Mouse (Mus musculus): ENCODE results near the gene Gm45717. TPM values are rescaled to one million over a fixed set of nuclear protein-coding genes. Genes with fewer than 3 reads are reported as not detected.

The Gm45717 gene
- polyA plus RNA-seq, 1 experiment from 2014 or later, result 0.38 TPM

DNA sequence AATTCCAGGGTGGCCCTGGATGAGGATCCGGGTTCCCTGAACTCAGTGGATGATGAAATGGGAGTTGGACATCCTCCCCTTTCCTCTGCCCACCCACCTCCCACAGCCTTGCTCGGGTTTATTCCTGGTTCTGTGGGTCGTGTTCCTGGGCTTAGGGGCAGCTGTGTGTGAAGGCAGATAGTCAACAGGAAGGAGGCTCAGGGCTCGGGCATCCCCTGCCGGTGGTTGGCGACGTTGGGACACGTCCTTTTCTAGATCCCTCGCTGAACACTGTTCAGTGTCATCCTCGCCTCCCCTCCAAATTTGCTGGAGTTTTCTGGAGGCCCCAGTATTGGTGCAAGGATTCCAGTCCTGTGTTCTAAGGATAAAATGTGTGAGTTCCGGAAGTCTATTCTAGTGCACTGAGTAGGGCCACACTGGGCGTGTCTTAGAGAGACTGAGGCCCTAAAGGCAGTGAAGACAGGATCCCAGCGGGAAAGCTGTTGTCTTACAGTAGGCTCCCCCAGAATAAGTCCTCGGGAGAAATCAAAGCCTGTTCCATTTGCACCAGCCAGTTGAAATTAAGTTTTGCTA, 35.5 kb upstream of the Gm45717 start:
- no peaks in the 10 kb centered on the region for H3K36me3 ChIP-seq (ENCODE audit: control insufficient read depth, insufficient read depth)
- H3K27me3 ChIP-seq (replicated peaks; ENCODE audit: control insufficient read depth, insufficient read depth, low read length), result no peaks in the 10 kb centered on the region
- no peak overlapping the region for H3K9ac ChIP-seq (ENCODE audit: low read depth, low read length)
- no peak overlapping the region for H3K27ac ChIP-seq (ENCODE audit: low read depth, low read length)
- no peak overlapping the region for H3K4me2 ChIP-seq (replicated peaks; ENCODE audit: low read depth)
- no peak overlapping the region for H3K4me3 ChIP-seq (ENCODE audit: low read depth, low read length)
- TF ChIP-seq CTCF (IDR thresholded peaks at IDR 0.05; ENCODE audit: low read depth), result no peak
- 89% methylated on average over 14 of the region's 14 CpGs for WGBS
- H3K4me1 ChIP-seq (replicated peaks; ENCODE audit: control insufficient read depth, insufficient read depth, low read length), result no peaks in the 10 kb centered on the region
- no peak for ATAC-seq
- no peaks in the 10 kb centered on the region for H3K9me3 ChIP-seq (ENCODE audit: control insufficient read depth)

DNA sequence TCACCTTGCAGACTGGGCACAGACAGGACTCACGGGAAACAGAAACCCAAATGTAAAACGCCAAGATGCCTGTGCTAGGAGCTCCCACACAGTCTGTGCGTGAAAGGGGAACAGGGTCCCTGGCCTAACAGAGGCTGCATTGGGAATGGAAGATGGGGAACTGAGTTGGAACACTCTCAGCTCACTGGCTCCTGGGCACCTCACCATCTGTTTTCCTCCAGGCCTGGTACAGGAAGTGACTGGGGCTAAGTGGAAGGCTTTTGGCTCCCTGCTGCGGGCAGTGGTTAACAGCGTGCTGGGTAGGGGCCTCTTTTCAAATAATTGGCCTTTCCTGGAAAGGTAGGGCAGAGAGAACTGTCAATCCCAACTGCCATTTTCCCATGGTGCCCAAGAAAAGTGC, 34.9 kb upstream of the Gm45717 start:
- no peak overlapping the region for H3K4me2 ChIP-seq (replicated peaks; ENCODE audit: low read depth)
- no peak for TF ChIP-seq CTCF (IDR thresholded peaks at IDR 0.05; ENCODE audit: low read depth)
- H3K4me3 ChIP-seq (ENCODE audit: low read depth, low read length), result no peak overlapping the region
- H3K4me1 ChIP-seq (replicated peaks; ENCODE audit: control insufficient read depth, insufficient read depth, low read length), result no peaks in the 10 kb centered on the region
- H3K36me3 ChIP-seq (ENCODE audit: control insufficient read depth, insufficient read depth), result no peaks in the 10 kb centered on the region
- WGBS, result 71% methylated on average over 5 of the region's 5 CpGs
- H3K27ac ChIP-seq (ENCODE audit: low read depth, low read length), result no peak overlapping the region
- H3K27me3 ChIP-seq (replicated peaks; ENCODE audit: control insufficient read depth, insufficient read depth, low read length), result no peaks in the 10 kb centered on the region
- ATAC-seq, result no peak
- no peak overlapping the region for H3K9ac ChIP-seq (ENCODE audit: low read depth, low read length)
- no peaks in the 10 kb centered on the region for H3K9me3 ChIP-seq (ENCODE audit: control insufficient read depth)

DNA sequence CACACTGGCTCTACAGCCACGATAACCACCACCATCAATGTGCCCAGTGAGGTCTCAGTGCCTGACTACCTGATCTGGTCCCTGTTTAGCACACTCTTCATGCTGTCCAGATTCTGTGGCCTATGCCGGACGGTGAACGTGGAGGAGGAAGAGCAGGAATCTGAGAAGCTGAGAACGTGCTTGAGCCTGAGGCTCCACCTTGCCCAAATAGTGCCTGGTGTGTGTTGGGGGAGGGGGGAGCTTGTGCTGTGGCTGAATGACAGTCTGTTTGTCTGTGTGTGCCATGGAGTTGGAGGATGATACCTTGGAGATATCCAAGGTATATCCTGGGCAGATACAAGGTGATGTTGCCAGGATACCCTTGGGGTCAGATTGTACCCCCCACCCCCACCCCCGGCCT, 34.4 kb upstream of the Gm45717 start:
- no peak overlapping the region for H3K4me3 ChIP-seq (ENCODE audit: low read depth, low read length)
- H3K36me3 ChIP-seq (ENCODE audit: control insufficient read depth, insufficient read depth), result no peaks in the 10 kb centered on the region
- H3K4me2 ChIP-seq (replicated peaks; ENCODE audit: low read depth), result no peak overlapping the region
- H3K9me3 ChIP-seq (ENCODE audit: control insufficient read depth), result no peaks in the 10 kb centered on the region
- H3K27ac ChIP-seq (ENCODE audit: low read depth, low read length), result no peak overlapping the region
- H3K4me1 ChIP-seq (replicated peaks; ENCODE audit: control insufficient read depth, insufficient read depth, low read length), result no peaks in the 10 kb centered on the region
- no peak for ATAC-seq
- no peak overlapping the region for H3K9ac ChIP-seq (ENCODE audit: low read depth, low read length)
- 42% methylated on average over 6 of the region's 6 CpGs for WGBS
- no peaks in the 10 kb centered on the region for H3K27me3 ChIP-seq (replicated peaks; ENCODE audit: control insufficient read depth, insufficient read depth, low read length)
- no peak for TF ChIP-seq CTCF (IDR thresholded peaks at IDR 0.05; ENCODE audit: low read depth)

DNA sequence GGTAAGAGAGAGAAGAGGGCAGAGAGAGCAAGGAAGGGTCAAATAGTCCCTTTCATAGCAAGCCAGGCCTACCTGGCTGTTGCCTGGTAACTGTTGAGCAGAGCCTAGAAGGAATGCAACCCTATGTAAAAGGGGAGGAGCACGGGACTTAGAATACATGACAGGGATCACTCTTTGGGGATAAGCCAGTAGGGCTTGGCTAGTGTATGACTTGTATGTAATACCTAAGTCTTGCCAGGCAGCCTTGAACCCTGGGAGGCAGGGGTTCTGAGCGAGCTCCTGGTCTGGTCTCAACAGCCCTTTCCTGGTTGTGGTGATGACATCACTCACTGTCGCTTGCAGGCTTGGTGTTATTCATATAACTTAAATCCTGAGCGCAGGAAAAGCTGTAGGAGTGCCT, 33.3 kb upstream of the Gm45717 start:
- TF ChIP-seq CTCF (IDR thresholded peaks at IDR 0.05; ENCODE audit: low read depth), result no peak
- no peak for ATAC-seq
- WGBS, result 75% methylated on average over 4 of the region's 4 CpGs

DNA sequence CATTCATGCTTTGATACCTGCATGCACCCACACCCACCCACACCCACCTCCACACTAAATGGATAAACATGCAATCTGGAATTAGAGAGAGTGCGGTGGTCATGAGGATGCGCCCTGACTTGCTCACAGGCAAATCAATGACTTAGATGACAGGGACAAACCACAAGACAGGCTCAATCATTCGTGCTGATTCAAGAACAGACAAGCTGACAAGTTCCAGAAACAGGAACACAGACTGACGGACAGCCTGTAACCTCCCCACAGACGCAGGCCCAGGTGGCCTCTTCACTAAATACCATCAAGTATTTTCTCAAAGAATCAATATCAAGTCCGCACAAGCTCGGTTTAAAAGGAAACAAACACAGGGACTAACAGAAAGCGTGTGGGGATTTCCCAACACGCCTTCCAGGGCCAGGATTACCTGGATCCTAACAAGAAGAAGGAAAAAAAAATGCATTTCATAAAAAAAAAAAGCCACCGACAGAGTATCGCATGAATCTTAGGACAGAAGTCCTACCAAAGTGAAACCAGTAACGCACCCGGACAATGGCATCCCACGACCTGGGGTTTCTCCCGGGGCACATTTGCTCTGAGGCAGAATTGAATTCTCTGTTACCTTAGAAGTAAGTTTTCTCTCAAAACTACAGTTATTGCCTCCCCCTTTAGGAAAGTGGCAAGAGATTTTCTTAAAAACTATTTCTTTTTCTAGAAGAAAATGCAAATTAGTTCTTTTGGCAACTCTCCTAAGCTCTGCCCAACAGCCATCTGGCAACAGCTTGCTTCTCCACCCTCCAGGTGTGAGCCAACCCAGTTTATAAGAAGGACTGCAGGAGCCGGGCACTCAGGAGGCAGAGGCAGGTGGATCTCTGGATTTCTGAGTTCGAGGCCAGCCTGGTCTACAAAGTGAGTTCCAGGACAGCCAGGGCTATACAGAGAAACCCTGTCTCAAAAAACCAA, 31.7 kb upstream of the Gm45717 start:
- Histone ChIP-seq H3K4me3 (ENCODE audit: low read depth, low read length) (no peak overlapping the region), H3K4me2 (replicated peaks; ENCODE audit: low read depth) (no peak overlapping the region), H3K27me3 (replicated peaks; ENCODE audit: control insufficient read depth, insufficient read depth, low read length) (no peaks in the 10 kb centered on the region), H3K4me1 (replicated peaks; ENCODE audit: control insufficient read depth, insufficient read depth, low read length) (no peaks in the 10 kb centered on the region), H3K27ac (ENCODE audit: low read depth, low read length) (no peak overlapping the region), H3K9me3 (ENCODE audit: control insufficient read depth) (no peaks in the 10 kb centered on the region), H3K36me3 (ENCODE audit: control insufficient read depth, insufficient read depth) (no peaks in the 10 kb centered on the region), H3K9ac (ENCODE audit: low read depth, low read length) (no peak overlapping the region)
- 72% methylated on average over 17 of the region's 17 CpGs for WGBS
- TF ChIP-seq CTCF (IDR thresholded peaks at IDR 0.05; ENCODE audit: low read depth), result no peak
- ATAC-seq, result no peak

More for the DNA sequence above, 33.3 kb upstream of the Gm45717 start:
- Histone ChIP-seq H3K9me3 (ENCODE audit: control insufficient read depth) (no peaks in the 10 kb centered on the region), H3K4me2 (replicated peaks; ENCODE audit: low read depth) (no peak overlapping the region), H3K36me3 (ENCODE audit: control insufficient read depth, insufficient read depth) (no peaks in the 10 kb centered on the region), H3K27ac (ENCODE audit: low read depth, low read length) (no peak overlapping the region), H3K9ac (ENCODE audit: low read depth, low read length) (no peak overlapping the region), H3K4me1 (replicated peaks; ENCODE audit: control insufficient read depth, insufficient read depth, low read length) (no peaks in the 10 kb centered on the region), H3K4me3 (ENCODE audit: low read depth, low read length) (no peak overlapping the region), H3K27me3 (replicated peaks; ENCODE audit: control insufficient read depth, insufficient read depth, low read length) (no peaks in the 10 kb centered on the region)

DNA sequence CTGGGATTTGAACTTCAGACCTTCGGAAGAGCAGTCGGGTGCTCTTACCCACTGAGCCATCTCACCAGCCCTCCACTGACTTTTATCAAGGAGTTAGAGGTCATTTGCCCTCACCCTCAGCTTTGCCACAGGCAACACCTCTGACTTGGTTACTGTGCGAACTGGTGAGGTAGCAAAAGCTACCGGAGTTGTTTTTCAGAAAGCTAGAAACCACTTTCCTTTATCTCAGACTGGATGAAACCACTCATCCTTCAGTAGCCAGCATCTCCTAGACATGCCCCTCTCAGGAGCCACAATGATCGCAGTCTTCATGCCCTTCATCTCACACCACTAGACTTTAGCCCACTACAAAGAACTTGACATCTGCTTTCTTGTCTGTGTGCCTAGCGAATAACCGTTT, 27.2 kb upstream of the Gm45717 start:
- H3K9me3 ChIP-seq (ENCODE audit: control insufficient read depth), result no peaks in the 10 kb centered on the region
- WGBS, result 96% methylated on average over 7 of the region's 7 CpGs
- no peak overlapping the region for H3K9ac ChIP-seq (ENCODE audit: low read depth, low read length)
- no peak overlapping the region for H3K27ac ChIP-seq (ENCODE audit: low read depth, low read length)
- no peak for ATAC-seq
- no peaks in the 10 kb centered on the region for H3K27me3 ChIP-seq (replicated peaks; ENCODE audit: control insufficient read depth, insufficient read depth, low read length)
- no peak for TF ChIP-seq CTCF (IDR thresholded peaks at IDR 0.05; ENCODE audit: low read depth)
- no peaks in the 10 kb centered on the region for H3K36me3 ChIP-seq (ENCODE audit: control insufficient read depth, insufficient read depth)
- no peaks in the 10 kb centered on the region for H3K4me1 ChIP-seq (replicated peaks; ENCODE audit: control insufficient read depth, insufficient read depth, low read length)
- H3K4me3 ChIP-seq (ENCODE audit: low read depth, low read length), result no peak overlapping the region
- no peak overlapping the region for H3K4me2 ChIP-seq (replicated peaks; ENCODE audit: low read depth)

Data from intestine, postnatal 0 days (tissue).